Mouse (Mus musculus) adrenal gland, postnatal 10 days (tissue): ENCODE measurements around the gene Vmn1r38. TPM values are rescaled to one million over a fixed set of nuclear protein-coding genes. Genes with fewer than 3 reads are reported as not detected.
"Not testable (repeated sequence)": the region's sequence is repeated elsewhere in the genome, so short reads cannot be mapped to it uniquely, and the experiment has no call there.

Experiments
- DNase-seq: peaks from one replicate; pipeline ENCODE4 v3.0.0; 2021; ENCODE audit warnings: mixed read lengths
- long read RNA-seq, 2 experiments: library from polyadenylated mRNA; stranded (forward); transcript quantifications; one replicate each; pipeline ENCODE4 v2.0.0; 2021
- total RNA-seq, 2 experiments: library from RNA; stranded (reverse); gene quantifications; 2 replicates each; pipeline ENCODE4 v1.2.3; 2021

The Vmn1r38 gene
- not detected for total RNA-seq
- long read RNA-seq, experiment 1 = 0 reads
- long read RNA-seq, experiment 2 = 0 reads

- not testable (repeated sequence) for DNase-seq
Observed at GRCm38 (mm10) chr6:66782527-66782926, at the start of gene Vmn1r38. TSS of gene Vmn1r38 (minus strand) at chr6:66782627.

GRCm38 (mm10) chr6:66810509-66810908 is 28.1 kb upstream of the Vmn1r38 start, which contains the start of gene Vmn1r39:
TSS of gene Vmn1r39 (minus strand) at chr6:66810609.
- no peak for DNase-seq

GRCm38 (mm10) chr6:66806311-66806710 is 23.9 kb upstream of the Vmn1r38 start:
- DNase-seq = no peak

GRCm38 (mm10) chr6:66805713-66806112 is 23.3 kb upstream of the Vmn1r38 start:
- no peak for DNase-seq

- DNase-seq = not testable (repeated sequence)
Observed at GRCm38 (mm10) chr6:66729082-66729481, 53.3 kb downstream of the Vmn1r38 start, which contains the start of gene Vmn1r37. TSS of gene Vmn1r37 (plus strand) at chr6:66729382.

Other genes starting within 250 kb of the Vmn1r38 start
- 10 to 100 TPM; 18.2 to 19.8 TPM for gene Mad2l1, start 247.2 kb downstream of the Vmn1r38 start, total RNA-seq
- not detected for gene Vmn1r32, start 222.5 kb downstream of the Vmn1r38 start, total RNA-seq
- gene Vmn1r33, start 164.3 kb downstream of the Vmn1r38 start, total RNA-seq = not detected
- gene Vmn1r34, start 138.7 kb downstream of the Vmn1r38 start, total RNA-seq = not detected
- gene Vmn1r35, start 96.7 kb downstream of the Vmn1r38 start, total RNA-seq = not detected
- not detected for gene Vmn1r36, start 63.5 kb downstream of the Vmn1r38 start, total RNA-seq
- not detected for gene Vmn1r37, start 53.2 kb downstream of the Vmn1r38 start, total RNA-seq
- not detected for gene Vmn1r39, start 28.0 kb upstream of the Vmn1r38 start, total RNA-seq
- 10 to 100 TPM; 85.5 to 86.4 TPM for gene Gng12, start 113.8 kb upstream of the Vmn1r38 start, total RNA-seq